Mouse (Mus musculus): Measurements from ENCODE around the gene Man1a.

DNA sequence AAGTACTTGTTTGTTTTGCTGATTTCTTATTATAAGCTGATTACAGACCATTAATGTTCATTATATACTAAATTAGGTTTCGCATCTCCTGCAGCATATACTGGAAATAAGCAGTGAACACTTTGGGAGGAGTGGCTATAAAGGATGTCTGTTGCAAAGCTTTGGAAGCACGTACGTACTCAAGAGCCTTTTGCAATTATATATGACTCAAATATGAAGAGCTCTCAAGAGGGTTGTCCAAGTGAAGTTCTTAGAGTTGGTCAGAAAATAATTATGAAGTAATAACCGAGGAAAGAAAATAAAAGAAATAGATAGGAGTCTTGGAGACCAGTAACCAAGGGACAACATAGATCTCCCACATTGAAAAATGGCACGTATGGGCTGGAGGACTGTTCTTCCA, 189.9 kb downstream of the Man1a start:
- no peak for TF ChIP-seq CTCF (IDR thresholded peaks at IDR 0.05; ENCODE audit: borderline replicate concordance, extremely low read depth, insufficient read depth, insufficient read length)
- TF ChIP-seq POLR2A (IDR thresholded peaks at IDR 0.05; ENCODE audit: borderline replicate concordance, extremely low read depth, insufficient read depth, insufficient read length, poor library complexity, severe bottlenecking) = no peak

Measured in brain, embryonic 14.5 days (tissue).